9 mouse cellular contexts compared by ENCODE assay signal in the genomic region with DNA sequence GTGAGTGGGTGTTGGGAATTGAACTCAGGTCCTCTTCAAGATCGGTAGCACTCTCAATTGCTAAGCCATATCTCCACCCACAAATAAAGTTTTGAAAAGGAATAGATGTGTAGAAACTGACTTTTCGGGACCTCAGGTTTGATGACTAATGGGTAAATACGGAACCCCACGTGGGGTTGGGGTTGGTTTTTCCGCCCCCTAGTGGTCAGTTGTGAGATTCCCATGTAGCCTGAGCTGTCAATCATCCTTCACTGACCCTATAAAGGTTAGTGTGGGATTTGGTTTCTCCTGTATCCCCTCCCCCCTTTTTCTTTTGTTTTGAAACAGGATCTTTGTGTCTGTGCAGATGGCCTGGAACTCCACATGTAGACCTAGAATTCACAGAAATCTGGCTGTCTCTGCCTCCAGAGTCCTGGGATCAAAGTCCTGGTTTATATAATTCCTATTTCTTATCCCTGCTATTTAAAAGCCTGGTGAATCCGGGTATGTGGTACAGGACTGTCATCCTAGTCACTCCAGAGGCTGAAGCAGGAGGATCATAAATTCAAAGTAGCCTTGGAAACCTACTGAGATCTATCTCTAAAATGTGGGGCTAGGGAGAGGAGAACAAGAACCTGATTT. TPM values are rescaled to one million over a fixed set of nuclear protein-coding genes. Genes with fewer than 3 reads are reported as not detected.
DNase-seq lines count a peak whose midpoint lies in the region; ATAC-seq and TF ChIP-seq lines count a peak whose summit lies in the region.
"Had no signal": no experiment of that assay in that cellular context is flagged by ENCODE, and none has a peak within 500 bp of the region (broad histone marks: within the 10 kb centered on the region; RNA-seq: fewer than 3 reads in every experiment).

No protein-coding gene starts in this region.

- TF ChIP-seq EP300 in liver, postnatal 0 days (IDR thresholded peaks at IDR 0.05; ENCODE audit: low read depth) = no peak

- no peak overlapping the region for H3K4me3 ChIP-seq in forebrain, embryonic 10.5 days
- no peak overlapping the region for H3K4me3 ChIP-seq in forebrain, embryonic 16.5 days (replicated peaks; ENCODE audit: low read length)
- no peak overlapping the region for H3K4me3 ChIP-seq in kidney, embryonic 14.5 days (ENCODE audit: low read length)
- no peak overlapping the region for H3K4me3 ChIP-seq in liver, postnatal 0 days (ENCODE audit: low read depth, low read length)
- H3K4me3 ChIP-seq: liver, embryonic 15.5 days had no signal

- H3K27ac ChIP-seq in forebrain, embryonic 10.5 days = no peak overlapping the region
- H3K27ac ChIP-seq in forebrain, embryonic 16.5 days (ENCODE audit: low read length) = no peak overlapping the region
- H3K27ac ChIP-seq in kidney, embryonic 14.5 days (ENCODE audit: low read depth, low read length) = no peak overlapping the region
- H3K27ac ChIP-seq in liver, postnatal 0 days (ENCODE audit: low read depth) = no peak overlapping the region
- H3K27ac ChIP-seq: liver, embryonic 15.5 days had no signal

- no peak for ATAC-seq in forebrain, embryonic 16.5 days
- ATAC-seq in kidney, embryonic 14.5 days (ENCODE audit: low FRiP score, low TSS enrichment) = peak; percentile 80
- ATAC-seq in liver, postnatal 0 days = peak; percentile 80

- peaks cover 46% of the 10 kb centered on the region for H3K36me3 ChIP-seq in forebrain, embryonic 10.5 days (replicated peaks)
- peaks cover 23% of the 10 kb centered on the region for H3K36me3 ChIP-seq in forebrain, embryonic 16.5 days (ENCODE audit: control insufficient read depth, insufficient read depth)
- H3K36me3 ChIP-seq in kidney, embryonic 14.5 days (ENCODE audit: control insufficient read depth, insufficient read depth, low read length) = peaks cover 30% of the 10 kb centered on the region
- peaks cover 30% of the 10 kb centered on the region for H3K36me3 ChIP-seq in liver, postnatal 0 days (replicated peaks; ENCODE audit: insufficient read depth, low read length)

- H3K9ac ChIP-seq in forebrain, embryonic 16.5 days (replicated peaks; ENCODE audit: low read depth, low read length) = no peak overlapping the region
- no peak overlapping the region for H3K9ac ChIP-seq in kidney, embryonic 14.5 days (ENCODE audit: low read depth, low read length)
- no peak overlapping the region for H3K9ac ChIP-seq in liver, postnatal 0 days (replicated peaks)
- H3K9ac ChIP-seq: liver, embryonic 15.5 days had no signal

- H3K4me1 ChIP-seq in forebrain, embryonic 10.5 days = no peaks in the 10 kb centered on the region
- no peaks in the 10 kb centered on the region for H3K4me1 ChIP-seq in forebrain, embryonic 16.5 days (replicated peaks; ENCODE audit: control insufficient read depth, insufficient read depth, low read length)
- no peaks in the 10 kb centered on the region for H3K4me1 ChIP-seq in kidney, embryonic 14.5 days (ENCODE audit: control insufficient read depth, insufficient read depth, low read length)
- H3K4me1 ChIP-seq in liver, postnatal 0 days (ENCODE audit: insufficient read depth) = no peaks in the 10 kb centered on the region
- H3K4me1 ChIP-seq: liver, embryonic 15.5 days had no signal

- H3K9me3 ChIP-seq in forebrain, embryonic 10.5 days = no peaks in the 10 kb centered on the region
- no peaks in the 10 kb centered on the region for H3K9me3 ChIP-seq in forebrain, embryonic 16.5 days (ENCODE audit: control insufficient read depth, low read length)
- H3K9me3 ChIP-seq in kidney, embryonic 14.5 days (ENCODE audit: control insufficient read depth, low read length) = no peaks in the 10 kb centered on the region
- H3K9me3 ChIP-seq in liver, postnatal 0 days (ENCODE audit: low read length) = no peaks in the 10 kb centered on the region
- H3K9me3 ChIP-seq: liver, embryonic 15.5 days had no signal

- no peak overlapping the region for H3K4me2 ChIP-seq in forebrain, embryonic 16.5 days (ENCODE audit: low read length)
- no peak overlapping the region for H3K4me2 ChIP-seq in kidney, embryonic 14.5 days (replicated peaks; ENCODE audit: low read depth, low read length)
- H3K4me2 ChIP-seq in liver, postnatal 0 days (ENCODE audit: low read depth, low read length) = no peak overlapping the region
- H3K4me2 ChIP-seq: liver, embryonic 15.5 days had no signal

- peak; percentile 41 for DNase-seq in forebrain, embryonic 10.5 days (ENCODE audit: extremely low spot score, low spot score)
- peak; percentile 52 to 71 for DNase-seq in CD8-positive naive resting alpha-beta T cell, adult 2 months (ENCODE audit: low read depth in 2 of 2, low spot score in 2 of 2)
- peak; percentile 54 for DNase-seq in c-Kit-negative CD71-positive TER-119-positive erythroid progenitor cells, embryonic 14.5 days (ENCODE audit: low read depth, low spot score)
- peak; percentile 11 to 16 for DNase-seq in frontal cortex, postnatal 25 days (ENCODE audit: low spot score in 2 of 2)
- peak; percentile 78 for DNase-seq in liver, postnatal 0 days
- peak; percentile 38 for DNase-seq in spleen, adult 12 weeks (ENCODE audit: low spot score)

- peak; percentile 90 for TF ChIP-seq CTCF in liver, postnatal 0 days (IDR thresholded peaks at IDR 0.05; ENCODE audit: low read depth)

- H3K27me3 ChIP-seq in forebrain, embryonic 10.5 days (ENCODE audit: poor library complexity, severe bottlenecking) = no peaks in the 10 kb centered on the region
- H3K27me3 ChIP-seq in forebrain, embryonic 16.5 days (replicated peaks; ENCODE audit: control insufficient read depth, insufficient read depth, low read length) = no peaks in the 10 kb centered on the region
- no peaks in the 10 kb centered on the region for H3K27me3 ChIP-seq in kidney, embryonic 14.5 days (ENCODE audit: control insufficient read depth, insufficient read depth, low read length)
- no peaks in the 10 kb centered on the region for H3K27me3 ChIP-seq in liver, postnatal 0 days (ENCODE audit: insufficient read depth, low read length)
- H3K27me3 ChIP-seq: liver, embryonic 15.5 days had no signal

- 44% methylated on average over 6 of the region's 6 CpGs for WGBS in forebrain, embryonic 10.5 days
- 29% methylated on average over 6 of the region's 6 CpGs for WGBS in forebrain, embryonic 16.5 days
- 29% methylated on average over 6 of the region's 6 CpGs for WGBS in kidney, embryonic 14.5 days
- WGBS in liver, postnatal 0 days (ENCODE audit: insufficient replicate concordance) = 18% methylated on average over 6 of the region's 6 CpGs

RNA-seq across cellular contexts. Expression of a gene that starts 20.4 kb away (rescaled TPM):
- polyA plus RNA-seq in forebrain, embryonic 10.5 days (2016; fragmentation: Nextera tagmentation; extraction: Ambion mirVana) = 200 and 201 TPM in 2 replicates
- 124 and 142 TPM in 2 replicates for polyA plus RNA-seq in forebrain, embryonic 16.5 days (2015; fragmentation: Nextera tagmentation; extraction: Ambion mirVana)
- polyA plus RNA-seq in kidney, embryonic 14.5 days (2014; fragmentation: Nextera tagmentation; extraction: Ambion mirVana) = 351 and 359 TPM in 2 replicates
- polyA plus RNA-seq in liver, postnatal 0 days (2015; fragmentation: Nextera tagmentation; extraction: Ambion mirVana) = 146 and 160 TPM in 2 replicates

RNA-seq across cellular contexts. Expression of a gene that starts 40.4 kb away (rescaled TPM):
- 14.2 and 14.3 TPM in 2 replicates for polyA plus RNA-seq in forebrain, embryonic 10.5 days (2016; fragmentation: Nextera tagmentation; extraction: Ambion mirVana)
- 16.6 and 17.7 TPM in 2 replicates for polyA plus RNA-seq in forebrain, embryonic 16.5 days (2015; fragmentation: Nextera tagmentation; extraction: Ambion mirVana)
- polyA plus RNA-seq in kidney, embryonic 14.5 days (2014; fragmentation: Nextera tagmentation; extraction: Ambion mirVana) = 5.4 and 7.2 TPM in 2 replicates
- 4.8 and 5.6 TPM in 2 replicates for polyA plus RNA-seq in liver, postnatal 0 days (2015; fragmentation: Nextera tagmentation; extraction: Ambion mirVana)

Comparison
In these comparisons a context has a peak if more than half of its experiments do, and no peak if none do; other contexts are left out.
1. DNase-seq: peak in every context shown above with its lines; median percentile 78 in liver, postnatal 0 days; 62 in CD8-positive naive resting alpha-beta T cell, adult 2 months; 54 in c-Kit-negative CD71-positive TER-119-positive erythroid progenitor cells, embryonic 14.5 days; 41 in forebrain, embryonic 10.5 days; 38 in spleen, adult 12 weeks; 14 in frontal cortex, postnatal 25 days.